Mouse (Mus musculus): ENCODE results near the gene Ticam1.

GRCm38 (mm10) chr17:56265869-56266268 lies 10.7 kb downstream of the Ticam1 start:
- TF ChIP-seq MXI1 (IDR thresholded peaks at IDR 0.05; ENCODE audit: low read depth, low read length) = no peak
- no peak for TF ChIP-seq POLR2A (IDR thresholded peaks at IDR 0.05; ENCODE audit: low read depth, low read length)
- no peak for TF ChIP-seq CTCF (conservative IDR thresholded peaks at IDR 0.05 in 1 of 2, IDR thresholded peaks at IDR 0.05 in 1 of 2; ENCODE audit: low read depth in 2 of 2, low read length in 2 of 2)
- no peak for TF ChIP-seq ZC3H11A (IDR thresholded peaks at IDR 0.05; ENCODE audit: low read depth, low read length)
- TF ChIP-seq MEF2A (IDR thresholded peaks at IDR 0.05; ENCODE audit: borderline replicate concordance, low read depth, low read length) = no peak
- no peak for TF ChIP-seq KAT2A (IDR thresholded peaks at IDR 0.05; ENCODE audit: insufficient replicate concordance, low read length)
- TF ChIP-seq USF1 (IDR thresholded peaks at IDR 0.05; ENCODE audit: low read depth, low read length) = no peak
- TF ChIP-seq MAX (IDR thresholded peaks at IDR 0.05; ENCODE audit: low read length) = no peak
- no peak for TF ChIP-seq ELF1 (IDR thresholded peaks at IDR 0.05; ENCODE audit: low read depth, low read length)
- TF ChIP-seq POLR2AphosphoS2 (IDR thresholded peaks at IDR 0.05; ENCODE audit: low read depth, low read length) = no peak
- TF ChIP-seq CHD2 (IDR thresholded peaks at IDR 0.05; ENCODE audit: low read length) = no peak
- no peak for TF ChIP-seq EP300 (IDR thresholded peaks at IDR 0.05; ENCODE audit: low read length)
- TF ChIP-seq NRF1 (IDR thresholded peaks at IDR 0.05; ENCODE audit: low read depth, low read length) = no peak

All from CH12.LX (cell line).